Mouse (Mus musculus) gastrocnemius, postnatal 14 days (tissue): ENCODE results near the gene Kcnn1. TPM values are rescaled to one million over a fixed set of nuclear protein-coding genes. Genes with fewer than 3 reads are reported as not detected.
"Not testable (repeated sequence)": the region's sequence is repeated elsewhere in the genome, so short reads cannot be mapped to it uniquely, and the experiment has no call there.

ENCODE experiments used
- DNase-seq: peaks from one replicate; pipeline ENCODE4 v3.0.0; 2021; ENCODE audit warnings: mixed read lengths
- intact Hi-C: fragments of 180-260 bp; cut with DNase I; formaldehyde crosslinking; loops from one replicate; pipeline ENCODE4 v1.15.1; 2025; ENCODE audit warnings: low total_unique reads
- total RNA-seq, 2 experiments: library from RNA; stranded (reverse); gene quantifications; 2 replicates each; pipeline ENCODE4 v1.2.3; 2021

Gene Kcnn1
- total RNA-seq, 2 experiments from 2014 or later, result 5.4 to 6.6 TPM

DNA sequence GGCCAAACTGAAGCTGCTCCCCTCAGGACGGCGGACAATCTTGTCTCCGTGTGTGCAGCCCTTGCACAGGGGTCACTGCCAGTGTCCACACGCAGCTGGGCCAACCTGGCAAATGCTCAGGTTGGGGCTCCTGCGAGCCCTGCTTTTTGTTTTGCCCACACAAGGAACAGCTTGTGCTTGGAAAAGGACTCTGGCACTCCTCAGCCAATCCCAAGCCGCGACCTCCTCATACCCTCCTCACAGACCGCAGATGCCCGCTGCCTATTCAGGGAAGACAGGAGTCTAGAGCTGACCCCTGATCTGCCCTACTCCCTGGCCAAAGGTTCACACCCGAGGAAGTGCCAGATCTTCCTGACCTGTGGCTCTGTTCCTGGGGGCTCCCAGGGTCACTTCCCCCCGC lies 30.7 kb downstream of the Kcnn1 start:
- no peak for DNase-seq
- intact Hi-C loops, result no loop called here

DNA sequence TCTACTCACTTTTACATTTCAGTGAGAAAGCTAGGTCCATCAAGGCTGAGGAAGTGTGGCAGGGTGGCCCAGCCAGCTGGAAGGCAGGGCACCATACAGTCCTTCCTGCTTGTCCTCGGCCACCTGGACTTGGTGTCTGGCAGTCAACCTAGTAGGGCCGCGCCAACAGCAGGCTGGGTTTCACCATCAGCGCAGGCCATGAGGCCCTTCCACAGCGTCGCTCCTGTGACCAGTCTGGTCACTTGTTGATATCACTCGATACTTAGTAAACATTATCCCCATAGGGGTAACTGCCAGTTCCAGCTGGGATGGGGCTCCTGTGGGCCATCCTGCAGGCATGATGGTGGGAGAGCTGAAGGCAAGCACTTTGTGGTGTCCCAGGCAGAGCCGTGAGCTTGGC lies 31.5 kb downstream of the Kcnn1 start:
- intact Hi-C loops, result no loop called here
- peak; percentile 57 for DNase-seq

DNA sequence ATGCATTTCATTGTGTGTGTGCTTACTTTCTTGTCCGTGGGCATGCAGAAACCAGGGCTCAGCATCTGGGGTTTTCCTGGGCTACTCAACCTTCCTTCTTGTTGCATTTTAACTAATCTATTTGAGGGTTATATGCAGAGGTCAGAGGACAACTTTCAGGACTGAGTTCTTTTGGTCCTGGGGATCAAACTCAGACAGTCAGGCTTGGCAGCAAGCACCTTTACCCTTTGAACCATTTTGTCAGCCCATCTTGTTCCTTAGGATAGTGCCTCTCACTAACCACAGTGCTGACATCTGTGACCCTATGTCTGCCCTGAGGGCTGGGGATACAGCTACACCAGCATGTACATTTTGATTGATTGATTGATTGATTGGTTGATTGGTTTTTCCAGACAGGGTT lies 35.3 kb downstream of the Kcnn1 start:
- no peak for DNase-seq
- intact Hi-C loops, result no loop called here

DNA sequence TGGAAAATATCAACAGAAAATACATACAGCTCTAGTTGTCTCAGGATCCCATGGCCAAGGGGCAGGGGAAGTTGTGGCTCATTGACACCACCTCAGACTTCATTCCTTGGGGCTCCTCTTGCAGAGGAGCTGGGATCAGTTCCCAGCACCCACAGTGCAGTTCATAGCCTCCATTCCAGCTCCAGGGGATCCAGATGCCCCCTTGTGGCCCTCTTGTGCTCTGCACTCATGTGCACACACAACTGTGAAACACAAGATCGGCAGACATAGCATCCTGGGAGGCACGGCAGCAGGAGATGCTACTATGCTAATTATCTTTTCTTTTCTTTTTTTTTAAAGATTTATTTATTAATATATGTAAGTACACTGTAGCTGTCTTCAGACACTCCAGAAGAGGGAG lies 36.0 kb downstream of the Kcnn1 start:
- no peak for DNase-seq
- intact Hi-C loops, result no loop called here

DNA sequence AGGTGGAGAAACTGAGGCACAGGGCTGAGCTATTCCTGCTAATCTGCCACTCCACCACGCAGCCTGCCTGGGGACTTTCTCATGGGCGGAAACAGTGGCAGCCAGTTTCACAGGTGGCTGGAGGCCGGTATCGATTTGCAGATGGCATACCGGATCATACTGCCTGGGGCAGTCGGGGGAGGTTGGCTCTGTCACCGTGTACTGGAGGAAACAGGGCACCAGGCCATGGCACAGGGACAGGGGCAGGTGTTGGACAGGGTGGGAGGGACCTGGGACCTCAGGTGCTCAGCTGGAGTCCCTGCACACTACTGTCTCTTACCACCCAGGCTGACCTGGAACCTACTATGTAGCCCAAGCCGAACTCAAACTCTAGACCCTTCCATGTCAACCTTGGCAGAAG lies 37.2 kb downstream of the Kcnn1 start:
- intact Hi-C loops, result no loop called here

DNA sequence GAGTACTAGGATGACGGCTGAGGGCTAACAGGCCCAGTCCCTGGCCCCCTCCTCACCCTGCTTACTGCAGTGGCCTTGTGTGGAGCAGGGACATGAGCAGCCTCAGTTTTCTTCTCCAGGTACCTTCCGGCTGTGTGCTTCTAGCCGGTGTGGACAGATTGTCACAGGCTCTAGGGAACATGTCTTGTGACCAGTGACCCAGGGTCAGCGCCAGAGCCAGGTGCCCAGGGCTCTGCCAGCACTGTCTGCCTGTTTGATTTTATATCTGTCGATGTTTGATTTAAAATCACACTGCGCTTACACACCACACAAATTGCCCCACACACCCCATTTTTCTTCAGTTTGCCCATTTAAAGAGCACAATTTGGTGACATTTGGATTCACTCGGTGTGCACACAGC lies 39.3 kb downstream of the Kcnn1 start:
- no peak for DNase-seq
- intact Hi-C loops, result no loop called here

More for the DNA sequence above, 37.2 kb downstream of the Kcnn1 start:
- DNase-seq, result no peak

DNA sequence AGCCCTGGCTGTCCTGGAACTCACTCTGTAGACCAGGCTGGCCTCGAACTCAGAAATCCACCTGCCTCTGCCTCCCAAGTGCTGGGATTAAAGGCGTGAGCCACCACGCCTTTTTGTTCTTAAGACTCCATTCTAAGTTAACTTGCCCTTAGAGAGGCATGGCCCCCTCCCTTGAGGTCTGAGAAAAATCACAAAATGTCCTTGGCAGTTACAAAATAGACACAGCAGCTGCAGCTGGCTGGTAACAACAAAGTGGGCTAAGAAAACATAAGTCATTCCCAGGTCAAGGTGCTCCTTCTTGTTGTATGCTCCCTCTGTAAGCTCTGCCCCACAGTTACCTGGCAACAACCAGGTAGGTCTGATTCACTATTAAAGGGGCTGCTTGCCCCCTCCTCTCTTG lies 40.5 kb downstream of the Kcnn1 start:
- intact Hi-C loops, DNase-seq: not testable (repeated sequence)

DNA sequence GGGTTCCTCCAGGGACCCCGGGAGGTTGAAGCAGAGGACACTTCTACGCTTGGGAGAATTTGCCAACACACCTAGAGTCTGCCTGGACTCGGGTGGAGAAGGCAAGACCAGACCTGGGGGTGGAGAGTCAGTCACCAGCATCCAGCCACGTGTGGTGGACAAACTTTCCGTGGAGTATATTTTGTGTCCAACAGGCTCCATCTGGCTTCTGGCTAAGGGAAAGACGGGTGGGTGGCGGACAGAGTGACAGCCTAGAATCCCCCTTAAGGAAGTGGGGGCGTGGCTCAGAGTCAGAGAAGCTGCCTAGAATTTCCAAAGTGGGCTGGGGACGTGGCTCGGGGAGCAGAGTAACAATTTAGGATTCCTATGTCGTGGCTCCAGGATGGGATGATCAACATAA lies 41.1 kb downstream of the Kcnn1 start:
- DNase-seq, result no peak
- intact Hi-C loops, result no loop called here

DNA sequence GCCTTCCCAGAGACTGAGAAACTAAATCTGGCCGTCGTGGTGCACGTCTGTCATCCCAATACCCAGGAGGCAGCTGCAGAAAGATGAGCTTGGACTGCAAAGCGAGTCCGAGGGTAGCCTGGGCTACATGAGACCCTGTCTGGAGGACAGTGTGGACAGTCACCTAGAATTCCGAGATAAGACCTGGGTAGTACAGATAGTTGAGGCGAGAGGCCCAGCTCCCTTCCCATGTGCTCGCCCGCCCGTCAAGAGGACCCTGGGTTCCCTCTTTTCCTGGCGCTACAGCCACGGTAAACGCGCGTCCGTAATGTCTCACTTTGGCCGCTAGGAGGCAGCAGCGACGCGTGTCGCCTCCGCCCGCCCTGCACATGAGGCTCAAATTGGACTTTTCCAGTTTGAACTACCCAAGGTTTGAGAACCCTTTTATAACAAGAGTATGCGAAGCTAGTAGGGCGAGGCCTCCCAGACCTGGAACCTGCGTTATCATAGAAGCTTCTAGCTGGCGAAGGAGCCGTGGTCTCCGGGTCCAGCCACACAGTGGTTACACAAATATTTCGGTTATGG lies 41.6 kb downstream of the Kcnn1 start:
- intact Hi-C loops, result no loop called here
- DNase-seq, result peak; percentile 71

DNA sequence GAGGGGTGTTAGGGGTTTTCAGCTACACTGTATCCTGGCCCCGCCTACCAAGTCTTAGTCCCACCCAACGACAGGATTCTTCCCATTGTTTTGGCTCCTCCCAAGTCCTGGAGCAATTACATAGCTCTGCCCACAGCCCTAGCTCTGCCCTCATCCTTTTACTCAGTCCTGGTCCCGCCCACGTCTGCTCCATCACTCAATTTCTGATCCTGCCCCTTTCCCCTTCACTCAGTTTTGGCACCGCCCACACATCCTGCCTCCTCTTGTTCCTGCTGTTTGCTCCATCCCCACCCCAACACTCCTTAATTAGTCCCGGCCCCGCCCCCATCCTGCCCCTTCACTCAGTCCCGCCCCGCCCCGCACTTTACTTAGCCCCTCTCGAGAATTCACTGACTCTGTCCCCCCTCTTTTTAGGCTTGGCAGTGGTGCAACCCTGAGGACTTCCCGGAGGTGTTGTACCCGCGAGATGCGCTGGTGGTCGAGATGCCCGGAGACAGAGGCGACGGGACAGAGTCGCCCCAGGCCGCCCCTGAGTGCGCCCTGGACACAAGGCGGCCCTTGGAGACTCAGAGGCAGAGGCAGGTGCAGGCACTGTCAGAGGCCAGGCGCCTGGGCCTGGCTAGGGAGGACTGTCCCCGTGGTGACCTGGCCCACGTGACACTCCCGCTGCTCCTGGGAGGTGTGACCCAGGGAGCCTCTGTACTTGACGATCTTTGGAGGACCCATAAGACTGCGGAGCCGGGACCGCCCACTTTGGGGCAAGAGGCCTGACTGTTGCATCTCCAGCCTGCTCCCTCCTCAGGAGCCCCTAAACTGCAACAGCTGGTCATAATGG lies 42.7 kb downstream of the Kcnn1 start:
- intact Hi-C loops, result no loop called here
- peak; percentile 71 for DNase-seq

DNA sequence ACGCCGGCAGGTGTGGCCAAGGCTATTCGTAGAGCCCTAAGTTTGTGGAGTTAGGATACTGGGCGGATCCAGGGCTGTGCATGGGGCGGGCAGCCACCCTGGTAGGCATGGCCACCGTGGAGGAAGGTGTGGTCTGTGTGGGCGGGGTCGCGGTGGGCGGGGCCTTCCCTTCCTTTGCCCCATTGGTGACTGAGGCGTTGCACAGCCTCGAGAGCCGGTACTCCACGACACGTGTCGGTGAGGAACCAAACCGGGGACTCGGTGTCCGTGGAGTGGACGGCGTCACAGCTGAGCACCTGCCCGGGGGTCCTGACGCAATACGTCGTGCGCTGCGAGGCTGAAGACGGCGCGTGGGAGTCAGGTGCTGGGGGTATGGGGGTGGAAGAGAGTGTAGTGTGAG lies 46.4 kb downstream of the Kcnn1 start:
- peak; percentile 34 for DNase-seq
- intact Hi-C loops, result loop anchor here (2.0 to 5.0 kb wide), 2 partner anchors 26 to 661 kb away; no protein-coding TSS in a partner anchor

DNA sequence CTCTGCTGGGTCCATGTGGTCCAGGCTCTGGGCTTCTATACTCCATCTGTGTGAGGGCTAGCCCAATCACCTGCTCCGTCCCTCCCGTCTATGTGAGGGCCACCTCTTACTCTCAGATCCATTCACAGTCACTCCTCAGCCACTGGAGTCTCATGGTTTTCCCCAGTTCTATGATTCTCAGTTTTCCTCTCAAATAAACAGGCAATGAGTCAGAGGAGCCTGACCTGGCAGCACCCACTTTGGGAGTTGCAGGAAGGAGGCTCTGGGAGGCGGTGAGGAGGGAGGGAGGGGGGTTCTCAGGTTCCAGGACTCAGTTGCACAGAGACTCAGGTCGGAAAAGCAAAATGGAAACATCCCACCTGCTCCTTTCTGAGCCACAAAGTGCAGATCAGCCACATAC lies 50.2 kb downstream of the Kcnn1 start:
- DNase-seq, result no peak
- intact Hi-C loops, result no loop called here

DNA sequence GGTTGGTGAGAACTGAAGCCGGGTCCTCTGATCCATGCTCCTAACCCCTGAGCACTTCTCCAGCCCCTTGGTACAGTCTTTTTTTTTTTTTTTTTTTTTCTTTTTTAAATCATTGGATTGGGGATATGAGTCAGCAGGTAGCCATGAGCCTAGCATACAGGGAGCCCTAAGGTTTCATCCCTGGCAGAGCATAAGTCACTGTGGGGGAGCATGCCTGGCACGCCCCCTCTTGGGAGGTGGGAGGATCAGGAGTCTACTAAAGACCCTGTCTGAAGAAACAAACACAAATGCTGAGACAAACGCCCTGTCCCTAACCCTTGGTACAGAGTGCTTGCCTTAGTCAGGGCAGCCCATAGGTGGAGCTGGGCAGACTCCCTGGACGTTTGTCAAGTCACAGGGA lies 51.0 kb downstream of the Kcnn1 start:
- DNase-seq, result no peak
- intact Hi-C loops, result no loop called here

DNA sequence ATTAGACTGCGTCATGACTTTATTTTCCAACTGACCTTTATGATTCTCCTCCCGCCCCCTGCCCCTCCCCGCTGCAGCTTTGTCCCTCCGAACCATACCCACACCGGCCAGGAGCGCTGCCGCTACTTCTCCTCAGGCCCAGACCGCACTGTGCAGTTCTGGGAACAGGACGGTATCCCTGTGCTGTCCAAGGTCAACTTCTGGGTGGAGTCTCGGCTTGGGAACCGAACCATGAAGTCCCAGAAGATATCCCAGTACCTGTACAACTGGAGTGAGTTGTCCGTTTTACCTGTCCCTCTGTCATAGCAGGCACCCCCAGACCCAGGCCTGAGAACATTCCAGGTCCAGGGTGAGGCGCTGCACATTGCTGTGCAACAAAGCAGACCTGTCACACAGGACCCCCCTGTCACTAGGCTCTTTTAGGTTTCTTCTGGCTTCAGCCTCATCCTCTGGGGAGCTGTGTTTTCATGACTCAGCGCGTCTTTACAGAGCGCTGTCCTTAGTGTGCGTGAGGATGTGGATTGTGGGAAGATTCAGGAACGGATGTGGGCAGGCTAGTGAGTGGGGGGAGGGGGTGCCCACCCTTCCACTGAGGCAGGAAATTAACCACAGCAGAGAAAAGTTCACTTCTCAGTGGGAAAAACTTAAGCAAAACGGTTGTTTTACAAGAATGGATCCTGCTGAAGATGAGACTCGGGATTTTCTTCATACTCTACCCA lies 51.9 kb downstream of the Kcnn1 start:
- intact Hi-C loops, result no loop called here
- DNase-seq, result no peak

DNA sequence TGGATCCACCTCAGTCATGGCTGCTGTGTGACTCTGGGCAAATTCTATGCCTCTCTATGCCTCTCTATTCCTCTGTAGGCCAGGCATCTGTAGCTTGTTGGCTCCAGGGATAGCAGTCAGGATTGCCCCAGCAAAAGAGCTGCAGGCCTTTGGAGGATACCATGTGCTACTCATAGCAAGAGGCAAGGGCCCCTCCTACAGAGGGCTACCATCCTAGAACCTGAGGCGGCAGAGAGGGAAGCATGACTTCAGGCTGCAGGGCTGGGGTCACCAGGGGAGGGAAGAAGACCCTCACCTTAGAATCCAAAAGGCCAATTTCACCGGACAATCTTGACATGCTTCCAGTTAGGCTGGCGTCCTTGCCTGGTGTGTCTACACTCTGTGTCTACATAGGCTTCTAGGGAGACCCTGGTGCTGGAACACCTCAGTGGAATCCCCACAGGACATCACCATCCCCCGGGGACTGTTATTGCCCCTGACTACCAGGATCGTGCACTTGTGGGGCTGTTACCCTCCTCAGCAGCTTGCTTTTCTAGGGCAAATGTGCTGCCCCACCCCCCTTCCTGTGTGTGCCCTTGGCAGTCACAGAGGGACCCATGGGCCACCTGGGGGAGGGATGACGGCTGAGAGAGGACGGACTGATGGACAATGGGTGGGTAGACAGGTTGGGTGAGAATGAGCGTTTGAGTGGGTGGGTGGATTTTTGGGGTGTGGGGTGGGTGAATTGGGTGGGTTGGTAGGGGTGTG lies 53.9 kb downstream of the Kcnn1 start:
- intact Hi-C loops, result loop anchor here (5.0 kb wide), 1 partner anchor 37 kb away; no protein-coding TSS in a partner anchor
- no peak for DNase-seq

DNA sequence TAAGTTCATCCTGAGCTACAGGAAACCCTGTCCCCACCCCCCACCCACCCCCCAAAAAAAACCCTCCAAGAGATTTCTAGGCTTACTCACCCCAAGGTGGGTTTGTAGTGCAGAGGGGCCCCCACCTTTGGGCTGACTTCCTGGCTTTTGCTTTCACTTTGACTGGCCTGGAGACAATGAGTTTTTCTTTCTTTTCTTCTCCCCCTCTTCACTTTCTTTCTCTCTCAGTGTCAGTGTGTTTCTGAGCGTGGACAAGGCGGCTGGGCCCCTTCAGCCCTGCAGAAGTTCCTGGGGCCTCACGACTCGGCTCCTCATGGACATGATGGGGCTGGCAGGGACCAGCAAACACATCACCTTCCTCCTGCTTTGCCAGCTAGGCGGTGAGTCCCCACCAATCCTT lies 54.8 kb downstream of the Kcnn1 start, which contains the start of gene Il12rb1:
Gene Il12rb1 (plus strand): TSS at position 211 of the 400 bp plus-strand sequence.
- intact Hi-C loops, result loop anchor here (5.0 kb wide), 1 partner anchor 36 kb away; no protein-coding TSS in a partner anchor
- no peak for DNase-seq

DNA sequence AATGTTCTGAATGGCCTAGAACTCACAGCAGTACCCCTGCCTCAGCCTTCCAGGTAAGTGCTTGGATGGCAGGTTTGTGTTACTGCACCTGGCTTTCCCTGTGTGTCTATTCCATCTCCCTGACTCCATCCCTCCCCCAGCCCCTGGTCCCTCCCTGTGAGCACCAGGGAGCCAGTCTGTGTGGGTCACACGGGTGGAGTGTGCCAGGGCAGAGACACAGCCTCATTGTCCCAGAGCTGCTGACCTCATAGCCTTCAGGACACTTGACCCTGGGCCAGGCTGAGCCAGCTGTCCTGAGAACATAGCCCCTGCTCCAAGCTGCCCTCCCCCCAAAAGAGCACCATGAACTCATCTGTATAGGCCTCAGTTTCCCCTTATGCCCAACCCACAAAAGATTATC lies 55.8 kb downstream of the Kcnn1 start:
- no peak for DNase-seq
- intact Hi-C loops, result loop anchor here (5.0 kb wide), 1 partner anchor 35 kb away; no protein-coding TSS in a partner anchor

DNA sequence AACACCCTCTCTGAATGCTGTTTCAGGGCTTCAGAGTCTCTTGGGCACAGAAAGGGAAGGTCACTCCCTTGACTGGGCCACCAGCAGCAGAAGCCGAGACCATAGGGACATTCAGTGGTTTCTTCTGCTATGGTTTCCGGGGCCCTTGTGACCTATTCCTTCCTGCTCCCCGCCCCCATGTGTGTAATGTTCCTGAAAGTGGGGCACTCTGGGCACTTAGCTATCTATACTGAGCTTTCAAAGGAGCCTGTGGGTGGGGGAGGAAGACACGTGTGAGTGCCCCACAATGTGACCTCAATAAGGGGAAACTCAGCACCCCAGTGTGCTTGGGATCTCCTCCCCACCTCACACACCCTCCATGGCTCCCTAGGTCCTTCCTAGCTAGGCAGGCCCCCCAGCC lies 56.5 kb downstream of the Kcnn1 start:
- intact Hi-C loops, result loop anchor here (5.0 kb wide), 1 partner anchor 34 kb away; no protein-coding TSS in a partner anchor
- DNase-seq, result no peak

DNA sequence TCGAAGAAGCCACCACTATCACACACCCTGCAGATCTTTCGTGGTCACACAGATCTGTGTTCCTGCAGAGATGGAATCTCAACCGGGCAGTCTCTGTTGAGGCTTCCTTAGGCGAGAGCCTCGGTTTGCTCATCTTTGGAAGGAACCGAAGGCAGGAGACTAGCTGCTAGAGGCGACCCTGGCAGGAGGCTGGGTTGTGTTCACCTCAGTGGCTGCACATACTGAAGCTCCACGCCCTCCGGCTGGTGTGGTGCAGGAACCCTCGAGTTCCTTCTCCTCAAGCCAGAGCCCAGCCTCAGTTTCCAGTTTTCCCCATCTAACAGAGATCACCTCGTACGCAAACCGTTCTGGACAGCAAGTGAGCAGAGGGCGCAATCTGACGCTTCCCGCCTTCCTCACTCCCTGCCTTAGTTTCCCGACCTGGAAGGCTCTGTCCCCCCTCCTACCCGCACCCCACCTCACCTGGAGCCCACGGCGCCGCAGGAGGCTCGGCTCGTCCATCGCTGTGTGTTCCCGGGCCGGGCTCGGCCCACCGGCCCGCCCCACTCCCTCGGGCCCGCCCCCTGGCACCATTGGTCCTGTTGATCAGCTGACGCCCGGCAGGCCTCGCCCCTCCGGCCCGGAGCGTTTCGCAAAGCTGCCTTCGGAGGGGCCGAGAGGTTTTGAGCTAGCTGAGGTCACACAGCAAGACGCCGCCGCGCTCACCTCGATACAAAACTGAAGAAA lies 58.4 kb downstream of the Kcnn1 start, which contains the start of gene Mast3:
Gene Mast3 (minus strand): TSS at position 574 of the 726 bp plus-strand sequence.
- intact Hi-C loops, result loop anchor here (5.0 kb wide), 1 partner anchor 32 kb away; no protein-coding TSS in a partner anchor
- peak; percentile 92 for DNase-seq
